Mouse (Mus musculus) heart, adult 8-10 months (tissue): ENCODE data around the gene Zfand2a. TPM values are rescaled to one million over a fixed set of nuclear protein-coding genes. Genes with fewer than 3 reads are reported as not detected.

ENCODE experiments used
- DNase-seq: peaks from one replicate; pipeline ENCODE4 v3.0.0; 2022; ENCODE audit warnings: low spot score
- total RNA-seq, 4 experiments: library from RNA; stranded (reverse); gene quantifications; 2 replicates each; pipeline ENCODE4 v1.2.4; 2022

Zfand2a gene
- 10 to 100 TPM; 16.2 to 18.2 (median 17.3) TPM for total RNA-seq

- DNase-seq, result peak; percentile 100
Observed at GRCm38 (mm10) chr5:139484185-139484814, at the start of gene Zfand2a. Gene Zfand2a, minus strand, starts transcription at chr5:139484549.

- DNase-seq, result no peak
Observed at GRCm38 (mm10) chr5:139528851-139529250, 44.5 kb upstream of the Zfand2a start.

GRCm38 (mm10) chr5:139521987-139522386 lies 37.6 kb upstream of the Zfand2a start:
- DNase-seq, result no peak

GRCm38 (mm10) chr5:139520069-139520834 lies 35.9 kb upstream of the Zfand2a start:
- DNase-seq, result peak; percentile 67

GRCm38 (mm10) chr5:139516281-139516680 lies 31.9 kb upstream of the Zfand2a start:
- DNase-seq, result no peak

- DNase-seq, result no peak
Observed at GRCm38 (mm10) chr5:139512201-139512600, 27.9 kb upstream of the Zfand2a start.

- no peak for DNase-seq
Observed at GRCm38 (mm10) chr5:139510682-139511366, 26.5 kb upstream of the Zfand2a start.

- DNase-seq, result no peak
Observed at GRCm38 (mm10) chr5:139506207-139506606, 21.9 kb upstream of the Zfand2a start.

GRCm38 (mm10) chr5:139505073-139505606 lies 20.8 kb upstream of the Zfand2a start:
- DNase-seq, result peak; percentile 61

GRCm38 (mm10) chr5:139502281-139502680 lies 17.9 kb upstream of the Zfand2a start:
- DNase-seq, result no peak

- DNase-seq, result no peak
Observed at GRCm38 (mm10) chr5:139498791-139499190, 14.4 kb upstream of the Zfand2a start.

GRCm38 (mm10) chr5:139496939-139497338 lies 12.6 kb upstream of the Zfand2a start:
- DNase-seq, result no peak

- no peak for DNase-seq
Observed at GRCm38 (mm10) chr5:139495019-139495669, 10.8 kb upstream of the Zfand2a start.

GRCm38 (mm10) chr5:139493690-139494089 lies 9.3 kb upstream of the Zfand2a start:
- no peak for DNase-seq

GRCm38 (mm10) chr5:139491348-139491747 lies 7.0 kb upstream of the Zfand2a start:
- DNase-seq, result no peak

GRCm38 (mm10) chr5:139490131-139490530 lies 5.8 kb upstream of the Zfand2a start:
- no peak for DNase-seq

- DNase-seq, result no peak
Observed at GRCm38 (mm10) chr5:139483171-139483848, 1.0 kb downstream of the Zfand2a start.

GRCm38 (mm10) chr5:139480406-139480805 lies 3.9 kb downstream of the Zfand2a start:
- no peak for DNase-seq

GRCm38 (mm10) chr5:139479088-139479487 lies 5.3 kb downstream of the Zfand2a start:
- no peak for DNase-seq

GRCm38 (mm10) chr5:139474741-139475140 lies 9.6 kb downstream of the Zfand2a start:
- no peak for DNase-seq

GRCm38 (mm10) chr5:139467998-139468397 lies 16.4 kb downstream of the Zfand2a start:
- no peak for DNase-seq
